Mouse (Mus musculus): ENCODE measurements around the gene Chn2. TPM values are rescaled to one million over a fixed set of nuclear protein-coding genes. Genes with fewer than 3 reads are reported as not detected.

Chn2 gene
- polyA plus RNA-seq, 1 experiment from 2014 or later = 13.3 TPM

DNA sequence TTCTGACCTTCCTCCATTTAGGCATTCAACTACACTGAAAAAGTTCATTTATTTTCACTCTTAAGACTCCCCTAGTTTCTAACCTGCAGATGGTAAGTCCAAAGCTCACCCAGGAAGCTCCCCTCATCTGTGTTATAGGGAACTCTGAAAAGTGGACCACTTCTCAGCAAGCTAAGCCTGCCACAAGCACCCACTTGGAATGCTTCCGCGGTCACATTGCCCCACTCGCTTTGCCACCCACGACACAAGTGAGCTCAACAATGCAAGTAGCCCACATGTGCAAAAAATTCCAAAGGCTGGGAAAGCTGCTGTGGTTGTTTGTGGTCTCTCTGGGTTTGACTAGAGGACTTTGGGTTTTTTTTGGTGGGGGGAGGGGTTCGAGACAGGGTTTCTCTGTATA, 301.8 kb downstream of the Chn2 start:
- 87% methylated on average over 5 of the region's 5 CpGs for WGBS
- H3K9me3 ChIP-seq = no peaks in the 10 kb centered on the region
- H3K36me3 ChIP-seq = no peaks in the 10 kb centered on the region
- no peak overlapping the region for H3K4me3 ChIP-seq
- no peaks in the 10 kb centered on the region for H3K27me3 ChIP-seq
- no peak for ATAC-seq (ENCODE audit: insufficient number of reproducible peaks, insufficient read depth, low FRiP score, low TSS enrichment)
- no peak overlapping the region for H3K9ac ChIP-seq
- no peak overlapping the region for H3K27ac ChIP-seq
- no peak overlapping the region for H3K4me2 ChIP-seq (replicated peaks)
- H3K4me1 ChIP-seq = no peaks in the 10 kb centered on the region

DNA sequence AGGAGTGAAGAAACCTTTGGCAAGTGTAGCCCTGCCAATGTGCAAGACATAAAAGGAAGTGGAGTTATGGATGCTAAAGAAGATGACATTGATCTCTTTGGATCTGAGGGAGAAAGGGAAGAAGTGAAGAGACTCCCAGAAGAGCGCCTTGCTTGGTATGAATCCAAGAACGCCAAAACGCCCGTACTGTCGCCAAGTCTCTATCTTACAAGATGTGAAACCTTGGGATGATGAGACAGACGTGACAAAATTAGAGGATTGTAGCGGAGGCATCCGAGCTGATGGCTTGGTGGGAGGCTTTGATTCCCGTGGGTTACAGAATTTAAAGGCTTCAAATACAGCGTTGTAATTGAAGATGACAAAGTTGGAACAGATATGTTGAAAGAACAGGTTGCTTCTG, 302.9 kb downstream of the Chn2 start:
- ATAC-seq (ENCODE audit: insufficient number of reproducible peaks, insufficient read depth, low FRiP score, low TSS enrichment) = no peak
- no peak overlapping the region for H3K4me3 ChIP-seq
- WGBS = 85% methylated on average over 10 of the region's 10 CpGs

More for the DNA sequence above, 302.9 kb downstream of the Chn2 start:
- Histone ChIP-seq H3K4me1 (no peaks in the 10 kb centered on the region), H3K27ac (no peak overlapping the region), H3K4me2 (replicated peaks) (no peak overlapping the region), H3K9ac (no peak overlapping the region), H3K36me3 (no peaks in the 10 kb centered on the region), H3K27me3 (no peaks in the 10 kb centered on the region), H3K9me3 (no peaks in the 10 kb centered on the region)

Other genes with a start within 250 kb of the Chn2 start
- gene Tril, start 218.7 kb upstream of the Chn2 start, polyA plus RNA-seq (2016; fragmentation: Nextera tagmentation; extraction: Ambion mirVana) = 67.1 and 77.0 TPM in 2 replicates
- gene Cpvl, start 60.9 kb upstream of the Chn2 start, polyA plus RNA-seq (2016; fragmentation: Nextera tagmentation; extraction: Ambion mirVana) = not detected in 2 replicates

Data from embryonic facial prominence, embryonic 12.5 days (tissue).